In genomic region chr10:98943894-98944293, GRCm38 (mm10) we compare ENCODE assay signal across 26 mouse cellular contexts. TPM values are rescaled to one million over a fixed set of nuclear protein-coding genes. Genes with fewer than 3 reads are reported as not detected.
DNase-seq lines count a peak whose midpoint lies in the region; ATAC-seq and TF ChIP-seq lines count a peak whose summit lies in the region.
"Had no signal": no experiment of that assay in that cellular context is flagged by ENCODE, and none has a peak within 500 bp of the region (broad histone marks: within the 10 kb centered on the region; RNA-seq: fewer than 3 reads in every experiment).

No protein-coding gene starts in this region.

- ATAC-seq in midbrain, embryonic 11.5 days (ENCODE audit: low FRiP score): peak; percentile 35; the same call in 1 of the 2 replicates
- no peak for ATAC-seq in midbrain, embryonic 13.5 days
- ATAC-seq in intestine, embryonic 16.5 days: no peak
- ATAC-seq: forebrain, embryonic 13.5 days; forebrain, embryonic 16.5 days had no signal

- DNase-seq in midbrain, embryonic 11.5 days (ENCODE audit: low spot score, missing footprints): peak; percentile 57
- DNase-seq in 3T3-L1 (ENCODE audit: low read depth, low spot score): peak; percentile 25
- DNase-seq in Muller cell, postnatal 12 days (ENCODE audit: inconsistent ontology term): peak; percentile 6
- DNase-seq in kidney, postnatal 10 days: no peak
- DNase-seq in cerebellum, adult 18-20 months: no peak
- DNase-seq: adrenal gland, postnatal 10 days; adrenal gland, postnatal 36 days; B cell, adult 2 months; cerebellum, adult 11 months; cerebellum, adult 8-10 months; cerebellum, postnatal 10 days; cerebellum, postnatal 36 days; embryo, embryonic 11 days; gastrocnemius, postnatal 25 days had no signal

- peaks cover 2% of the 10 kb centered on the region; the same call in 1 of the 2 replicates for H3K4me1 ChIP-seq in midbrain, embryonic 11.5 days (ENCODE audit: control insufficient read depth, insufficient read depth, low read length)
- H3K4me1 ChIP-seq in midbrain, embryonic 13.5 days (replicated peaks): peaks cover 21% of the 10 kb centered on the region
- H3K4me1 ChIP-seq in embryonic fibroblast, embryonic 13.5 days (ENCODE audit: control insufficient read depth, insufficient read depth, low read length): peaks cover 6% of the 10 kb centered on the region
- H3K4me1 ChIP-seq in intestine, embryonic 16.5 days (ENCODE audit: control insufficient read depth, insufficient read depth, low read length): peaks cover 4% of the 10 kb centered on the region; the same call in 1 of the 2 replicates

- H3K27ac ChIP-seq in midbrain, embryonic 11.5 days (ENCODE audit: low read depth, low read length): no peak overlapping the region
- no peak overlapping the region for H3K27ac ChIP-seq in midbrain, embryonic 13.5 days
- peak overlapping the region; percentile 49; the same call in 1 of the 2 replicates for H3K27ac ChIP-seq in embryonic fibroblast, embryonic 13.5 days (ENCODE audit: insufficient read depth, low read length)
- H3K27ac ChIP-seq in intestine, embryonic 16.5 days (ENCODE audit: low read length): no peak overlapping the region
- H3K27ac ChIP-seq: embryonic facial prominence, embryonic 10.5 days; embryonic facial prominence, embryonic 13.5 days; forebrain, embryonic 10.5 days; forebrain, embryonic 13.5 days; hindbrain, embryonic 12.5 days; hindbrain, embryonic 15.5 days had no signal

- TF ChIP-seq CTCF in embryonic fibroblast, embryonic 13.5 days (IDR thresholded peaks at IDR 0.05; ENCODE audit: borderline replicate concordance, insufficient read depth, low read length): no peak

- no peak overlapping the region for H3K4me3 ChIP-seq in midbrain, embryonic 11.5 days (ENCODE audit: low read depth, low read length)
- H3K4me3 ChIP-seq in midbrain, embryonic 13.5 days (replicated peaks): no peak overlapping the region
- H3K4me3 ChIP-seq in embryonic fibroblast, embryonic 13.5 days (ENCODE audit: insufficient read depth, low read length): no peak overlapping the region
- no peak overlapping the region for H3K4me3 ChIP-seq in intestine, embryonic 16.5 days (ENCODE audit: low read length)
- H3K4me3 ChIP-seq: embryonic facial prominence, embryonic 10.5 days; embryonic facial prominence, embryonic 13.5 days; forebrain, embryonic 10.5 days; forebrain, embryonic 13.5 days; hindbrain, embryonic 12.5 days; hindbrain, embryonic 15.5 days had no signal

- H3K36me3 ChIP-seq in midbrain, embryonic 11.5 days (ENCODE audit: control insufficient read depth, insufficient read depth, low read length): 0 out of 2 replicates have a peak, but pooled peaks cover 2% of the 10 kb centered on the region
- H3K36me3 ChIP-seq in midbrain, embryonic 13.5 days: no peaks in the 10 kb centered on the region
- H3K36me3 ChIP-seq in intestine, embryonic 16.5 days (ENCODE audit: control insufficient read depth, insufficient read depth, low read length): no peaks in the 10 kb centered on the region
- H3K36me3 ChIP-seq: embryonic facial prominence, embryonic 13.5 days; hindbrain, embryonic 12.5 days; hindbrain, embryonic 15.5 days had no signal

- H3K4me2 ChIP-seq in midbrain, embryonic 11.5 days: no peak overlapping the region
- no peak overlapping the region for H3K4me2 ChIP-seq in midbrain, embryonic 13.5 days (replicated peaks)
- no peak overlapping the region for H3K4me2 ChIP-seq in intestine, embryonic 16.5 days (ENCODE audit: low read depth, low read length)
- H3K4me2 ChIP-seq: embryonic facial prominence, embryonic 13.5 days; forebrain, embryonic 13.5 days; heart, embryonic 11.5 days; hindbrain, embryonic 12.5 days; hindbrain, embryonic 15.5 days had no signal

- no peak overlapping the region for H3K9ac ChIP-seq in midbrain, embryonic 11.5 days (ENCODE audit: low read length)
- H3K9ac ChIP-seq in midbrain, embryonic 13.5 days (replicated peaks): no peak overlapping the region
- H3K9ac ChIP-seq in intestine, embryonic 16.5 days (ENCODE audit: low read depth, low read length): no peak overlapping the region
- H3K9ac ChIP-seq: embryonic facial prominence, embryonic 13.5 days; forebrain, embryonic 13.5 days; hindbrain, embryonic 12.5 days; hindbrain, embryonic 15.5 days had no signal

- H3K9me3 ChIP-seq in midbrain, embryonic 11.5 days (ENCODE audit: control insufficient read depth, low read length): no peaks in the 10 kb centered on the region
- H3K9me3 ChIP-seq in midbrain, embryonic 13.5 days: no peaks in the 10 kb centered on the region
- no peaks in the 10 kb centered on the region for H3K9me3 ChIP-seq in intestine, embryonic 16.5 days (ENCODE audit: control insufficient read depth, low read length)
- H3K9me3 ChIP-seq: embryonic facial prominence, embryonic 10.5 days; embryonic facial prominence, embryonic 13.5 days; forebrain, embryonic 10.5 days; forebrain, embryonic 13.5 days; hindbrain, embryonic 12.5 days; hindbrain, embryonic 15.5 days had no signal

- H3K27me3 ChIP-seq in midbrain, embryonic 11.5 days (ENCODE audit: control insufficient read depth, insufficient read depth, low read length): no peaks in the 10 kb centered on the region
- H3K27me3 ChIP-seq in midbrain, embryonic 13.5 days: no peaks in the 10 kb centered on the region
- no peaks in the 10 kb centered on the region for H3K27me3 ChIP-seq in intestine, embryonic 16.5 days (replicated peaks; ENCODE audit: control insufficient read depth, insufficient read depth, low read length)
- H3K27me3 ChIP-seq: CH12.LX; embryonic facial prominence, embryonic 13.5 days; forebrain, embryonic 13.5 days; hindbrain, embryonic 12.5 days; hindbrain, embryonic 15.5 days had no signal

- TF ChIP-seq POLR2A in embryonic fibroblast, embryonic 13.5 days (IDR thresholded peaks at IDR 0.05; ENCODE audit: low read depth, low read length): no peak

- WGBS in midbrain, embryonic 11.5 days: 67% methylated on average over 8 of the region's 8 CpGs
- WGBS in midbrain, embryonic 13.5 days: 62% methylated on average over 8 of the region's 8 CpGs
- 89% methylated on average over 8 of the region's 8 CpGs for WGBS in intestine, embryonic 16.5 days

RNA-seq across cellular contexts. Expression of gene Atp2b1, which starts 29.7 kb away (rescaled TPM):
- 76.4 and 88.3 TPM in 2 replicates for polyA plus RNA-seq in midbrain, embryonic 11.5 days (2014; fragmentation: Nextera tagmentation; extraction: Ambion mirVana)
- polyA plus RNA-seq in midbrain, embryonic 13.5 days (2015; fragmentation: Nextera tagmentation; extraction: Ambion mirVana): 160 and 175 TPM in 2 replicates
- 93.0 and 99.5 TPM in 2 replicates for polyA plus RNA-seq in embryonic fibroblast, embryonic 13.5 days (2011; ENCODE audit: insufficient read length, low read depth, missing spikeins)
- 149 and 151 TPM in 2 replicates for polyA plus RNA-seq in intestine, embryonic 16.5 days (2015; fragmentation: Nextera tagmentation; extraction: Ambion mirVana)

Comparison
In these comparisons a context has a peak if more than half of its experiments do, and no peak if none do; other contexts are left out.
1. DNase-seq: peak in midbrain, embryonic 11.5 days (single experiment), 3T3-L1 (single experiment) and Muller cell, postnatal 12 days (single experiment); none in kidney, postnatal 10 days (single experiment) and cerebellum, adult 18-20 months (0 of 2).